9 mouse cellular contexts compared by ENCODE assay signal in genomic region chr11:118741262-118741661, GRCm38 (mm10).
DNase-seq lines count a peak whose midpoint lies in the region; ATAC-seq and TF ChIP-seq lines count a peak whose summit lies in the region.
"Had no signal": no experiment of that assay in that cellular context is flagged by ENCODE, and none has a peak within 500 bp of the region (broad histone marks: within the 10 kb centered on the region; RNA-seq: fewer than 3 reads in every experiment).

No protein-coding gene starts in this region.

- H3K27ac ChIP-seq in hindbrain, postnatal 0 days, result no peak overlapping the region
- no peak overlapping the region for H3K27ac ChIP-seq in hindbrain, embryonic 12.5 days
- H3K27ac ChIP-seq in midbrain, embryonic 14.5 days (replicated peaks; ENCODE audit: low read depth, low read length), result no peak overlapping the region
- H3K27ac ChIP-seq in midbrain, embryonic 15.5 days, result no peak overlapping the region
- no peak overlapping the region for H3K27ac ChIP-seq in limb, embryonic 11.5 days (replicated peaks; ENCODE audit: low read depth, low read length)

- POLR2A ChIA-PET in Patski (lab: Charles Lee), result no interaction called here

- peak; percentile 71 for TF ChIP-seq CTCF in hindbrain, postnatal 0 days (IDR thresholded peaks at IDR 0.05; ENCODE audit: low read depth)
- peak; percentile 52 for TF ChIP-seq CTCF in Patski (IDR thresholded peaks at IDR 0.05)

- H3K9me3 ChIP-seq in hindbrain, postnatal 0 days (ENCODE audit: low read length), result no peaks in the 10 kb centered on the region
- no peaks in the 10 kb centered on the region for H3K9me3 ChIP-seq in hindbrain, embryonic 12.5 days (replicated peaks)
- no peaks in the 10 kb centered on the region for H3K9me3 ChIP-seq in midbrain, embryonic 14.5 days (ENCODE audit: control insufficient read depth, low read length)
- H3K9me3 ChIP-seq in midbrain, embryonic 15.5 days, result no peaks in the 10 kb centered on the region
- no peaks in the 10 kb centered on the region for H3K9me3 ChIP-seq in limb, embryonic 11.5 days (ENCODE audit: control insufficient read depth, low read length)
- H3K9me3 ChIP-seq: forebrain, embryonic 15.5 days had no signal

- no peaks in the 10 kb centered on the region for H3K36me3 ChIP-seq in hindbrain, postnatal 0 days (ENCODE audit: insufficient read depth, low read length)
- H3K36me3 ChIP-seq in hindbrain, embryonic 12.5 days, result no peaks in the 10 kb centered on the region
- H3K36me3 ChIP-seq in midbrain, embryonic 14.5 days (ENCODE audit: control insufficient read depth, insufficient read depth, low read length), result no peaks in the 10 kb centered on the region
- no peaks in the 10 kb centered on the region for H3K36me3 ChIP-seq in midbrain, embryonic 15.5 days (replicated peaks)
- H3K36me3 ChIP-seq in limb, embryonic 11.5 days (ENCODE audit: control insufficient read depth, insufficient read depth, low read length), result no peaks in the 10 kb centered on the region
- H3K36me3 ChIP-seq: forebrain, embryonic 15.5 days had no signal

- H3K27me3 ChIP-seq in hindbrain, postnatal 0 days (ENCODE audit: insufficient read depth, low read length), result no peaks in the 10 kb centered on the region
- peaks cover 16% of the 10 kb centered on the region for H3K27me3 ChIP-seq in hindbrain, embryonic 12.5 days
- no peaks in the 10 kb centered on the region for H3K27me3 ChIP-seq in midbrain, embryonic 14.5 days (ENCODE audit: control insufficient read depth, insufficient read depth, low read length)
- no peaks in the 10 kb centered on the region for H3K27me3 ChIP-seq in midbrain, embryonic 15.5 days (replicated peaks)
- peaks cover 19% of the 10 kb centered on the region for H3K27me3 ChIP-seq in Patski
- H3K27me3 ChIP-seq in limb, embryonic 11.5 days (ENCODE audit: control insufficient read depth, insufficient read depth, low read length), result 0 out of 2 replicates have a peak, but pooled peaks cover 10% of the 10 kb centered on the region
- H3K27me3 ChIP-seq: forebrain, embryonic 15.5 days had no signal

- in situ Hi-C loops in Patski (cut with MboI; ENCODE audit: low pct_unique_long_range_greater_than_20kb), result loop anchor here (5.0 to 25.0 kb wide), 3 partner anchors 236 to 429 kb away; no protein-coding TSS in a partner anchor

- no peak for ATAC-seq in hindbrain, postnatal 0 days
- no peak for ATAC-seq in hindbrain, embryonic 12.5 days (ENCODE audit: low FRiP score)
- no peak for ATAC-seq in midbrain, embryonic 14.5 days (ENCODE audit: low FRiP score, low TSS enrichment)
- no peak for ATAC-seq in midbrain, embryonic 15.5 days (replicated peaks)
- no peak for ATAC-seq in Patski
- no peak for ATAC-seq in limb, embryonic 11.5 days (ENCODE audit: insufficient number of reproducible peaks, low FRiP score, low TSS enrichment, low read depth)
- ATAC-seq: forebrain, embryonic 15.5 days had no signal

- 37% methylated on average over 6 of the region's 6 CpGs for WGBS in hindbrain, postnatal 0 days
- WGBS in hindbrain, embryonic 12.5 days, result 39% methylated on average over 6 of the region's 6 CpGs
- 38% methylated on average over 6 of the region's 6 CpGs for WGBS in midbrain, embryonic 14.5 days
- WGBS in midbrain, embryonic 15.5 days, result 35% methylated on average over 6 of the region's 6 CpGs
- WGBS in limb, embryonic 11.5 days, result 37% methylated on average over 6 of the region's 6 CpGs

- H3K4me1 ChIP-seq in hindbrain, postnatal 0 days (ENCODE audit: insufficient read depth, low read length), result peaks cover 29% of the 10 kb centered on the region
- H3K4me1 ChIP-seq in hindbrain, embryonic 12.5 days, result peaks cover 55% of the 10 kb centered on the region
- peaks cover 33% of the 10 kb centered on the region for H3K4me1 ChIP-seq in midbrain, embryonic 14.5 days (ENCODE audit: control insufficient read depth, insufficient read depth, low read length)
- H3K4me1 ChIP-seq in midbrain, embryonic 15.5 days, result peaks cover 52% of the 10 kb centered on the region
- H3K4me1 ChIP-seq in limb, embryonic 11.5 days (ENCODE audit: control insufficient read depth, insufficient read depth, low read length), result peaks cover 16% of the 10 kb centered on the region

- no peak overlapping the region for H3K4me3 ChIP-seq in hindbrain, postnatal 0 days (ENCODE audit: low read length)
- H3K4me3 ChIP-seq in hindbrain, embryonic 12.5 days, result no peak overlapping the region
- no peak overlapping the region for H3K4me3 ChIP-seq in midbrain, embryonic 14.5 days (replicated peaks; ENCODE audit: low read depth, low read length)
- H3K4me3 ChIP-seq in midbrain, embryonic 15.5 days, result no peak overlapping the region
- H3K4me3 ChIP-seq in limb, embryonic 11.5 days (ENCODE audit: low read depth, low read length), result no peak overlapping the region
- H3K4me3 ChIP-seq: forebrain, embryonic 15.5 days had no signal

- H3K4me2 ChIP-seq in hindbrain, postnatal 0 days (ENCODE audit: low read depth, low read length), result no peak overlapping the region
- H3K4me2 ChIP-seq in hindbrain, embryonic 12.5 days (replicated peaks), result no peak overlapping the region
- no peak overlapping the region for H3K4me2 ChIP-seq in midbrain, embryonic 14.5 days (ENCODE audit: low read length)
- H3K4me2 ChIP-seq in midbrain, embryonic 15.5 days, result no peak overlapping the region
- H3K4me2 ChIP-seq in limb, embryonic 11.5 days (ENCODE audit: low read depth, severe bottlenecking), result no peak overlapping the region
- H3K4me2 ChIP-seq: forebrain, embryonic 15.5 days had no signal

- DNase-seq in hindbrain, postnatal 0 days (ENCODE audit: low spot score), result peak; percentile 84
- peak; percentile 85 for DNase-seq in midbrain, embryonic 14.5 days
- no peak for DNase-seq in Patski (ENCODE audit: low read depth, low spot score)
- peak; percentile 48 for DNase-seq in limb, embryonic 11.5 days (ENCODE audit: low spot score)
- no peak for DNase-seq in urinary bladder, adult 18-20 months (ENCODE audit: low spot score in 2 of 2)
- no peak for DNase-seq in adrenal gland, adult (ENCODE audit: inconsistent age in 2 of 2, low spot score in 1 of 2)

- CTCF ChIA-PET in Patski (lab: Charles Lee), result interaction anchor here (1.0 kb wide), 1 partner anchor 168 kb away, joined by 3 read pairs; no protein-coding TSS in a partner anchor

- H3K9ac ChIP-seq in hindbrain, postnatal 0 days (replicated peaks; ENCODE audit: low read length), result no peak overlapping the region
- no peak overlapping the region for H3K9ac ChIP-seq in hindbrain, embryonic 12.5 days
- H3K9ac ChIP-seq in midbrain, embryonic 14.5 days (replicated peaks; ENCODE audit: low read length), result no peak overlapping the region
- H3K9ac ChIP-seq in midbrain, embryonic 15.5 days, result no peak overlapping the region
- no peak overlapping the region for H3K9ac ChIP-seq in limb, embryonic 11.5 days (ENCODE audit: low read length)
- H3K9ac ChIP-seq: forebrain, embryonic 15.5 days had no signal

Comparison
In these comparisons a context has a peak if more than half of its experiments do, and no peak if none do; other contexts are left out.
1. DNase-seq: peak in hindbrain, postnatal 0 days (single experiment), midbrain, embryonic 14.5 days (single experiment) and limb, embryonic 11.5 days (single experiment); none in Patski (single experiment), urinary bladder, adult 18-20 months (0 of 2) and adrenal gland, adult (0 of 2).